Mouse (Mus musculus): ENCODE data around the gene Gm10563. TPM values are rescaled to one million over a fixed set of nuclear protein-coding genes. Genes with fewer than 3 reads are reported as not detected.

Gm10563 gene
- total and polyA plus RNA-seq, 2 experiments from 2014 or later, result not detected

DNA sequence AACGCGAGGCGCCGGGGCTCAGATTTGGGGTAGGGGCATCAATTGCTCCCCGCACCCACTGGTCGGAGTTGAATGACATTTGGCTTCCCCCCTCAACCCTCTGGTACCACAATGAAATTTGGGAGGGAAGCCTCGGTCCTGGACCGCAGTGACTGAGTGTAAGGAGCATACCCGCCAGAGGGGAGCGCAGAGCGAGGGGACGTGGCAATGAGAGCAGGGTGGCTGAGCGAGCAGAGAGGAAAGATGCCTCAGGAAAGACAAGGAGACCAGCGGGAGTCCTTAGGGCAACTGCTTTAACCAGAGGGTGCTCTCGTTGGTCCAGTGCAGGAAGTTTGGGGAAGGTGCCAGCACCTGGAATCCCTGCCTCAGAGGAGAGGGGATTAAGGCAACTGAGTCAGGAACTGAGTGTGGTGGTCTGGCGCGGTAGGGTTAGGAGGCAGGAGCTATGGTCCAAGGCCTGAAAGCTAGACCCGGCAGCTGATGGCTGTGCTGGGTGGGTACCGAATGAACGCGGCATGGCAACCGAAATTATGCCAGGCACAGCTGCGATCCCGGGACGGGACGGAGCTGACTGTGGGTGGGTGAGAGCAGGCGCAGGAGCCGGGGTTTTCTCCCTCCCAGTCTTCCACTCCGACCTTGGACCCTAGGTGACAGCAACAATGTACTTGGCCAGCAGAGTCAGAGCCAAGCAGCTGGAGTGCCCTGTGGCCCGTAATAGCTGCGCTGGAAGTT lies 8.4 kb upstream of the Gm10563 start:
- peak overlapping the region; percentile 32; the same call in 1 of the 2 replicates for H3K4me3 ChIP-seq (ENCODE audit: low read depth, low read length)
- TF ChIP-seq CTCF (IDR thresholded peaks at IDR 0.05), result peak; percentile 38; the same call in 1 of the 2 replicates
- peak overlapping the region; percentile 54; the same call in 1 of the 2 replicates for H3K9ac ChIP-seq (replicated peaks; ENCODE audit: low read length, poor library complexity, severe bottlenecking)
- no peaks in the 10 kb centered on the region for H3K9me3 ChIP-seq (ENCODE audit: low read length)
- ATAC-seq (ENCODE audit: low FRiP score) (no peak), DNase-seq (ENCODE audit: low spot score) (peak; percentile 23)
- peaks cover 3% of the 10 kb centered on the region; the same call in 1 of the 2 replicates for H3K4me1 ChIP-seq (ENCODE audit: insufficient read depth, low read length)
- peak overlapping the region; percentile 61 for H3K4me2 ChIP-seq (ENCODE audit: low read depth, low read length, poor library complexity, severe bottlenecking)
- peaks cover 67% of the 10 kb centered on the region for H3K36me3 ChIP-seq (ENCODE audit: insufficient read depth, low read length)
- no peak overlapping the region for H3K27ac ChIP-seq (ENCODE audit: low read depth, low read length)
- H3K27me3 ChIP-seq (ENCODE audit: insufficient read depth, low read length), result peaks cover 44% of the 10 kb centered on the region
- 5% methylated on average over 31 of the region's 31 CpGs for WGBS

DNA sequence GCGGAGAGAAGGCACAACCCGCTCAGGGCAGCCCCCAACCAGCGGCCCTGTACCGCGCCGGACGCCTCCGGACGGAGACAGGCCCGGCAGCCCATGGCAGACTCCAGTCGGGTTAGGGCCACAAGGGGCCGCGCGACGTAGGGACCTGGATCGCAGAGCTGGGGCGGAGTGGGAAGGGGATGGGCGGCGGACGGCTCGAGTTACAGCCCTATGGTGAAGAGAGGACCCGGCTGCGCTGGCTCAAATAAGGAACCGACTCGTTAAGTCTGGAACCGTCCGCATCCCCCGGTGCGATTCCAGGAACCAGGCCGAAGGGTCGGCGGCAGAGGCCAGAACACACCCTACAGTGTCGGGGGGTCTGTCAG lies 7.9 kb upstream of the Gm10563 start, which contains the start of gene Mmp23:
Gene Mmp23, minus strand, starts transcription at position 299 of the 365 bp plus-strand sequence.
- WGBS, result 1% methylated on average over 33 of the region's 33 CpGs
- peak; percentile 12 for DNase-seq (ENCODE audit: low spot score)
- no peak within 1 kb of the TSS for H3K27ac ChIP-seq (ENCODE audit: low read depth, low read length)
- no peak for ATAC-seq (ENCODE audit: low FRiP score)
- no peaks in the 10 kb centered on the region for H3K9me3 ChIP-seq (ENCODE audit: low read length)
- H3K4me2 ChIP-seq (ENCODE audit: low read depth, low read length, poor library complexity, severe bottlenecking), result peak within 1 kb of the TSS; percentile 61
- H3K36me3 ChIP-seq (ENCODE audit: insufficient read depth, low read length), result peaks cover 69% of the 10 kb centered on the region
- H3K4me1 ChIP-seq (ENCODE audit: insufficient read depth, low read length), result peaks cover 3% of the 10 kb centered on the region; the same call in 1 of the 2 replicates
- peak; percentile 3; the same call in 1 of the 2 replicates for TF ChIP-seq CTCF (IDR thresholded peaks at IDR 0.05)
- H3K27me3 ChIP-seq (ENCODE audit: insufficient read depth, low read length), result peaks cover 44% of the 10 kb centered on the region
- peak within 1 kb of the TSS; percentile 32 for H3K4me3 ChIP-seq (ENCODE audit: low read depth, low read length)
- H3K9ac ChIP-seq (replicated peaks; ENCODE audit: low read length, poor library complexity, severe bottlenecking), result peak within 1 kb of the TSS; percentile 54; the same call in 1 of the 2 replicates

DNA sequence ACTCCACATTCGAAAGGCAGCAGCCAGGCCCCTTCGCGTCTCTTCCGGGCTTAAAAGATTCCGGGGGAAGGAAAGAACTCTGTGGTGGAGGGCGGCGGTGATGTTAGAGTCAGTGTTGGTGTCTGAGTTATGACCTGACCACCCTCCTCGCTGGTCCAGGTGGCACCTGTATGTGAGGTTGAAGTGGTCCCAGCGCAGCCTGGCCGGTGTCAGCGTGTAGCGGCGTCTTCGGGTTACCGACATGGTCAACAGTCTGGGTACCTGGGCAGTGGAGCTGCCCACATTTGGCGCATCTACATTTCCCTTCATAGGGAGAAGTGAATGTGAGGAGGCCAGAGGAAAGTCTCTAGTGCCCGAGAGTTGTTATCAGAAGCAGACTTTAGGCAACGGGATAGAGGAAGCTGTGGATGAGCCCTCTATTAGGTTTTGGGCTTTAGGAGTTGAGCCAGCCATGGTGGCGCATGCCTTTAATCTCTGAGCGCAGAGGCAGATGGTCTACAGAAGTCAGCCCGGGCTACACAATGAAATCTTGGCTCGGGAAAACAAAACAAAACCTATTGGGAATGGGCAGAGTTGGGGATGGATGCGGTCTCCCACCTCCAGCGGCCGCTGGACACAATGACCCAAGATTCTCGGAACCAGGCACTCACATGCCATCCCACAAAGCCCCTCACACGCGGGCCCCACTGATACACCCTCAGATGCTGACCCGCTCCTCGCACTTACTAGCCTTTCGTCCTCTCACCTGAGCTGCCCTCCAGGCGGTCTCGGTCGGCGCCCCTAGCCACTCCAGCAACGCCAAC lies 7.3 kb upstream of the Gm10563 start:
- Histone ChIP-seq H3K9ac (replicated peaks; ENCODE audit: low read length, poor library complexity, severe bottlenecking) (peak overlapping the region; percentile 54; the same call in 1 of the 2 replicates), H3K36me3 (ENCODE audit: insufficient read depth, low read length) (peaks cover 69% of the 10 kb centered on the region), H3K9me3 (ENCODE audit: low read length) (no peaks in the 10 kb centered on the region), H3K4me1 (ENCODE audit: insufficient read depth, low read length) (peaks cover 3% of the 10 kb centered on the region; the same call in 1 of the 2 replicates), H3K27me3 (ENCODE audit: insufficient read depth, low read length) (peaks cover 44% of the 10 kb centered on the region), H3K4me3 (ENCODE audit: low read depth, low read length) (peak overlapping the region; percentile 32), H3K4me2 (ENCODE audit: low read depth, low read length, poor library complexity, severe bottlenecking) (peak overlapping the region; percentile 61), H3K27ac (ENCODE audit: low read depth, low read length) (no peak overlapping the region)
- DNase-seq (ENCODE audit: low spot score), result no peak
- no peak for TF ChIP-seq CTCF (IDR thresholded peaks at IDR 0.05)
- WGBS, result 27% methylated on average over 35 of the region's 36 CpGs
- no peak for ATAC-seq (ENCODE audit: low FRiP score)

- H3K27me3 ChIP-seq (ENCODE audit: insufficient read depth, low read length), result peaks cover 43% of the 10 kb centered on the region
- no peak for TF ChIP-seq CTCF (IDR thresholded peaks at IDR 0.05)
These were observed 6.5 kb upstream of the Gm10563 start for GRCm38 (mm10) chr4:155651553-155652269.

DNA sequence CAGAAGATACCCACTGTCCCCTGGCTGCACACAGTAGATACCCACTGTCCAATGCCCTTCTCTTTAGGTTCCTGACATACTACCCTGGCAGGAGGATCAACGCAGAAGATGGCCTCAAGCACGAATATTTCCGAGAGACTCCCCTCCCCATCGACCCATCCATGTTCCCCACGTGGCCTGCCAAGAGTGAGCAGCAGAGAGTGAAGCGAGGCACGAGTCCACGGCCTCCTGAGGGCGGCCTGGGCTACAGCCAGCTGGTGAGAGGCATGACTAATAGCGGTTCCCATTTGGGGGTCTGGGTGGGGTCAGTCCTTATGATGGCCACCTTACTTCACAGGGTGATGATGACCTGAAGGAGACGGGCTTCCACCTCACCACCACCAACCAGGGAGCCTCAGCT lies 4.1 kb upstream of the Gm10563 start:
- no peak overlapping the region for H3K9ac ChIP-seq (replicated peaks; ENCODE audit: low read length, poor library complexity, severe bottlenecking)
- DNase-seq (ENCODE audit: low spot score) (no peak), ATAC-seq (ENCODE audit: low FRiP score) (no peak)
- no peak overlapping the region for H3K4me3 ChIP-seq (ENCODE audit: low read depth, low read length)
- 92% methylated on average over 11 of the region's 11 CpGs for WGBS
- no peak overlapping the region for H3K4me2 ChIP-seq (ENCODE audit: low read depth, low read length, poor library complexity, severe bottlenecking)
- H3K27ac ChIP-seq (ENCODE audit: low read depth, low read length), result no peak overlapping the region
- H3K9me3 ChIP-seq (ENCODE audit: low read length), result no peaks in the 10 kb centered on the region
- peaks cover 54% of the 10 kb centered on the region for H3K36me3 ChIP-seq (ENCODE audit: insufficient read depth, low read length)
- no peak for TF ChIP-seq CTCF (IDR thresholded peaks at IDR 0.05)
- peaks cover 3% of the 10 kb centered on the region; the same call in 1 of the 2 replicates for H3K4me1 ChIP-seq (ENCODE audit: insufficient read depth, low read length)
- peaks cover 24% of the 10 kb centered on the region for H3K27me3 ChIP-seq (ENCODE audit: insufficient read depth, low read length)

More at GRCm38 (mm10) chr4:155651553-155652269, 6.5 kb upstream of the Gm10563 start:
- no peak for ATAC-seq (ENCODE audit: low FRiP score)
- H3K4me2 ChIP-seq (ENCODE audit: low read depth, low read length, poor library complexity, severe bottlenecking), result no peak overlapping the region
- 76% methylated on average over 15 of the region's 15 CpGs for WGBS
- no peak for DNase-seq (ENCODE audit: low spot score)
- H3K27ac ChIP-seq (ENCODE audit: low read depth, low read length), result no peak overlapping the region
- no peak overlapping the region for H3K9ac ChIP-seq (replicated peaks; ENCODE audit: low read length, poor library complexity, severe bottlenecking)
- H3K4me3 ChIP-seq (ENCODE audit: low read depth, low read length), result no peak overlapping the region
- H3K9me3 ChIP-seq (ENCODE audit: low read length), result no peaks in the 10 kb centered on the region
- peaks cover 65% of the 10 kb centered on the region for H3K36me3 ChIP-seq (ENCODE audit: insufficient read depth, low read length)
- peaks cover 3% of the 10 kb centered on the region; the same call in 1 of the 2 replicates for H3K4me1 ChIP-seq (ENCODE audit: insufficient read depth, low read length)

Measured in midbrain, postnatal 0 days (tissue).